Mouse (Mus musculus) small intestine, adult 2 months (tissue): ENCODE measurements at regions not wholly inside any gene's neighbourhood (a gene's known extent, or its start where the extent isn't known, plus 50 kb on each side); places are given as distances from the start of the nearest gene placed in this dataset.

Source experiments
- H3K27ac ChIP-seq: fragments of 200-500 bp; 2 replicates; pipeline ENCODE4 v1.5.1; 2012; ENCODE audit warnings: low read depth, low read length, control low read depth, inconsistent platforms; ENCODE audit not compliant: insufficient read depth
- H3K27me3 ChIP-seq: fragments of 200-500 bp; 2 replicates; pipeline ENCODE4 v1.6.1; 2012; ENCODE audit warnings: mild to moderate bottlenecking, moderate library complexity, low read length, inconsistent platforms; ENCODE audit not compliant: control insufficient read depth, insufficient read depth
- H3K36me3 ChIP-seq: fragments of 200-500 bp; 2 replicates; pipeline ENCODE4 v1.6.1; 2012; ENCODE audit warnings: mild to moderate bottlenecking, low read length, control low read depth, inconsistent platforms; ENCODE audit not compliant: control insufficient read depth, insufficient read depth
- H3K4me1 ChIP-seq: fragments of 200-500 bp; 2 replicates; pipeline ENCODE4 v1.6.1; 2012; ENCODE audit warnings: low read length, inconsistent platforms, mixed read lengths; ENCODE audit not compliant: control insufficient read depth, insufficient read depth, insufficient read length
- H3K4me3 ChIP-seq: fragments of 200-500 bp; 2 replicates; pipeline ENCODE4 v1.5.1; 2012; ENCODE audit warnings: low read depth, mild to moderate bottlenecking, control low read depth, inconsistent platforms, low read length, moderate library complexity
- CTCF ChIP-seq: fragments of 200-500 bp; IDR thresholded peaks from 2 replicates; pipeline ENCODE4 v1.5.1; 2012; ENCODE audit warnings: low read depth, mild to moderate bottlenecking, control low read depth, inconsistent platforms, low read length, moderate library complexity, mixed read lengths; ENCODE audit not compliant: insufficient replicate concordance, insufficient read length; ENCODE audit errors: extremely low read depth
- POLR2A ChIP-seq: fragments of 200-500 bp; IDR thresholded peaks from 2 replicates; pipeline ENCODE4 v1.6.1; 2012; ENCODE audit warnings: low read depth, mild to moderate bottlenecking, control low read depth, inconsistent platforms, low read length, moderate library complexity
- WGBS: fragments of 180-500 bp; shearing (Covaris S2); methylation state at CpG from one replicate; pipeline ENCODE4 v1.1.7; 2018; 5-methylcytosine and 5-hydroxymethylcytosine counted together

GRCm38 (mm10) chr6:93457613-93458012, 514.3 kb upstream of the Adamts9 start:
- WGBS: 79% methylated on average over 4 of the region's 4 CpGs
- no peak overlapping the region for H3K27ac ChIP-seq
- H3K27me3 ChIP-seq: no peaks in the 10 kb centered on the region
- TF ChIP-seq POLR2A (no peak), CTCF (no peak)
- H3K36me3 ChIP-seq: no peaks in the 10 kb centered on the region
- no peaks in the 10 kb centered on the region for H3K4me1 ChIP-seq
- H3K4me3 ChIP-seq: no peak overlapping the region

- no peaks in the 10 kb centered on the region for H3K36me3 ChIP-seq
- 80% methylated on average over 9 of the region's 9 CpGs for whole genome bisulfite sequencing
- H3K27me3 ChIP-seq: no peaks in the 10 kb centered on the region
- H3K27ac ChIP-seq: no peak overlapping the region
- no peak overlapping the region for H3K4me3 ChIP-seq
- H3K4me1 ChIP-seq: no peaks in the 10 kb centered on the region
- no peak for TF ChIP-seq CTCF
- TF ChIP-seq POLR2A: no peak
These were observed 513.2 kb upstream of the Adamts9 start for GRCm38 (mm10) chr6:93456383-93457033.

- Histone ChIP-seq H3K4me1 (no peaks in the 10 kb centered on the region), H3K27me3 (no peaks in the 10 kb centered on the region), H3K27ac (peak overlapping the region; percentile 66), H3K36me3 (no peaks in the 10 kb centered on the region), H3K4me3 (no peak overlapping the region)
- TF ChIP-seq CTCF (no peak), POLR2A (no peak)
- 71% methylated on average over 16 of the region's 16 CpGs for WGBS
These were observed 502.3 kb upstream of the Adamts9 start for GRCm38 (mm10) chr6:93445568-93445967.

- peak overlapping the region; percentile 66 for H3K27ac ChIP-seq
- WGBS: 52% methylated on average over 5 of the region's 5 CpGs
These were observed 501.8 kb upstream of the Adamts9 start for GRCm38 (mm10) chr6:93445124-93445523.

GRCm38 (mm10) chr6:93443766-93444557, 500.7 kb upstream of the Adamts9 start:
- no peak overlapping the region for H3K4me3 ChIP-seq
- TF ChIP-seq CTCF: no peak
- no peak for TF ChIP-seq POLR2A
- WGBS: 55% methylated on average over 11 of the region's 11 CpGs
- H3K4me1 ChIP-seq: no peaks in the 10 kb centered on the region
- no peaks in the 10 kb centered on the region for H3K36me3 ChIP-seq
- H3K27me3 ChIP-seq: no peaks in the 10 kb centered on the region
- no peak overlapping the region for H3K27ac ChIP-seq

More at GRCm38 (mm10) chr6:93445124-93445523, 501.8 kb upstream of the Adamts9 start:
- no peak for TF ChIP-seq POLR2A
- TF ChIP-seq CTCF: no peak
- no peaks in the 10 kb centered on the region for H3K4me1 ChIP-seq
- no peaks in the 10 kb centered on the region for H3K36me3 ChIP-seq
- H3K27me3 ChIP-seq: no peaks in the 10 kb centered on the region
- H3K4me3 ChIP-seq: no peak overlapping the region

- TF ChIP-seq CTCF: no peak
- no peak for TF ChIP-seq POLR2A
- Histone ChIP-seq H3K4me1 (no peaks in the 10 kb centered on the region), H3K27ac (no peak overlapping the region), H3K27me3 (no peaks in the 10 kb centered on the region), H3K4me3 (no peak overlapping the region), H3K36me3 (no peaks in the 10 kb centered on the region)
- 92% methylated on average over 1 of the region's 1 CpGs for WGBS
These were observed 490.2 kb upstream of the Adamts9 start for GRCm38 (mm10) chr6:93433446-93433845.

GRCm38 (mm10) chr6:93426141-93426540, 482.8 kb upstream of the Adamts9 start:
- Histone ChIP-seq H3K4me3 (no peak overlapping the region), H3K27me3 (no peaks in the 10 kb centered on the region), H3K27ac (no peak overlapping the region), H3K36me3 (no peaks in the 10 kb centered on the region), H3K4me1 (no peaks in the 10 kb centered on the region)
- 69% methylated on average over 1 of the region's 1 CpGs for WGBS
- TF ChIP-seq POLR2A (no peak), CTCF (no peak)
